Mouse (Mus musculus) B cell, adult 67 days (primary cell): Measurements from ENCODE around the gene Tirap. TPM values are rescaled to one million over a fixed set of nuclear protein-coding genes. Genes with fewer than 3 reads are reported as not detected.

Experiments
- total RNA-seq, 2 experiments: library from RNA; stranded (reverse); gene quantifications; 4 replicates each; pipeline ENCODE4 v1.2.4; 2023

The Tirap gene
- total RNA-seq: 10 to 100 TPM; 13.8 to 18.5 TPM

GRCm38 (mm10) chr9:35199772-35200471 is at the start of gene Tirap, which contains the start of gene Srpr:
Gene Tirap, minus strand, starts transcription at chr9:35200291.
Gene Srpr, plus strand, starts transcription at chr9:35200175.

GRCm38 (mm10) chr9:35210542-35211474 is 10.7 kb upstream of the Tirap start, which contains the start of gene Foxred1:
Gene Foxred1, minus strand, starts transcription at chr9:35211055.

GRCm38 (mm10) chr9:35175251-35176123 is 24.6 kb downstream of the Tirap start, which contains the start of gene Dcps:
Gene Dcps, minus strand, starts transcription at chr9:35176061.

Other genes with a start within 250 kb of the Tirap start
- gene St3gal4, start 81.0 kb downstream of the Tirap start, total RNA-seq: 10 to 100 TPM; 15.2 to 17.0 TPM
- gene Dcps, start 24.2 kb downstream of the Tirap start, total RNA-seq: 10 to 100 TPM; 39.3 to 39.5 TPM
- gene Srpr, start 116 bp downstream of the Tirap start, total RNA-seq: 100 to 1,000 TPM; 107 to 112 TPM
- gene Foxred1, start 10.8 kb upstream of the Tirap start, total RNA-seq: 10 to 100 TPM; 41.5 to 44.9 TPM
- gene Fam118b, start 67.5 kb upstream of the Tirap start, total RNA-seq: 10 to 100 TPM; 22.8 to 30.9 TPM
- 10 to 100 TPM; 30.7 to 32.1 TPM for gene Rpusd4, start 67.6 kb upstream of the Tirap start, total RNA-seq
- 1 to 10 TPM; 7.5 to 9.8 TPM for gene Cdon, start 220.8 kb upstream of the Tirap start, total RNA-seq